Mouse (Mus musculus) cerebellum, adult 11-12 months (tissue): ENCODE data around the gene Sh3d21.

Experiments used
- DNase-seq: peaks from one replicate; pipeline ENCODE4 v3.0.0; 2022

Gene Sh3d21

GRCm38 (mm10) chr4:126105131-126105783 lies 58.0 kb downstream of the Sh3d21 start:
- DNase-seq = no peak

- peak; percentile 83 for DNase-seq
These were observed 58.8 kb downstream of the Sh3d21 start for GRCm38 (mm10) chr4:126104261-126105075.

- DNase-seq = peak; percentile 96
These were observed 59.7 kb downstream of the Sh3d21 start, which contains the start of gene Stk40 for GRCm38 (mm10) chr4:126103590-126104068. TSS of gene Stk40 (plus strand) at chr4:126103957.

GRCm38 (mm10) chr4:126103057-126103581 lies 60.2 kb downstream of the Sh3d21 start:
- peak; percentile 87 for DNase-seq

GRCm38 (mm10) chr4:126102061-126102841 lies 61.0 kb downstream of the Sh3d21 start:
- no peak for DNase-seq

GRCm38 (mm10) chr4:126100764-126101163 lies 62.5 kb downstream of the Sh3d21 start:
- no peak for DNase-seq
